Mouse (Mus musculus) C2C12 (cell line): ENCODE measurements around the gene Get4. TPM values are rescaled to one million over a fixed set of nuclear protein-coding genes. Genes with fewer than 3 reads are reported as not detected.

Source experiments
- H3K27me3 ChIP-seq: one replicate; pipeline ENCODE4 v1.6.1; 2011; ENCODE audit not compliant: control insufficient read depth, insufficient read depth, insufficient read length
- H3K36me3 ChIP-seq: one replicate; pipeline ENCODE4 v1.6.1; 2011; ENCODE audit not compliant: control insufficient read depth, insufficient read depth
- H3K4me3 ChIP-seq: one replicate; pipeline ENCODE4 v1.5.1; 2011; ENCODE audit warnings: mild to moderate bottlenecking, control low read depth; ENCODE audit not compliant: poor library complexity, insufficient read depth, severe bottlenecking
- H3K79me2 ChIP-seq: one replicate; pipeline ENCODE4 v1.6.1; 2011; ENCODE audit not compliant: control insufficient read depth, insufficient read depth
- H3K79me3 ChIP-seq: one replicate; pipeline ENCODE4 v1.6.1; 2011; ENCODE audit warnings: low read depth, control low read depth
- H3ac ChIP-seq: one replicate; pipeline ENCODE3; 2011; ENCODE audit warnings: low read depth; ENCODE audit not compliant: control insufficient read depth, insufficient read length
- CEBPB ChIP-seq: IDR thresholded peaks from one replicate; pipeline ENCODE4 v1.6.1; 2011; ENCODE audit warnings: low read depth, mild to moderate bottlenecking, control low read depth, moderate library complexity
- CTCF ChIP-seq: IDR thresholded peaks from one replicate; pipeline ENCODE4 v1.5.1; 2011; ENCODE audit not compliant: control insufficient read depth, insufficient read depth, insufficient read length
- FOSL1 ChIP-seq: IDR thresholded peaks from one replicate; pipeline ENCODE4 v1.8.0; 2011; ENCODE audit warnings: mild to moderate bottlenecking, low read length; ENCODE audit not compliant: poor library complexity, insufficient read depth, severe bottlenecking
- MAX ChIP-seq: IDR thresholded peaks from one replicate; pipeline ENCODE4 v1.6.1; 2011; ENCODE audit warnings: mild to moderate bottlenecking, control low read depth
- MYOD1 ChIP-seq: IDR thresholded peaks from one replicate; pipeline ENCODE4 v1.6.1; 2011; ENCODE audit warnings: low read depth; ENCODE audit not compliant: control insufficient read depth, insufficient read length
- MYOG ChIP-seq: IDR thresholded peaks from one replicate; pipeline ENCODE4 v1.6.1; 2011; ENCODE audit not compliant: control insufficient read depth, insufficient read length; ENCODE audit errors: extremely low read depth
- USF1 ChIP-seq: IDR thresholded peaks from one replicate; pipeline ENCODE4 v1.6.1; 2011; ENCODE audit warnings: low read depth, mild to moderate bottlenecking, control low read depth, moderate library complexity
- polyA plus RNA-seq: library from polyadenylated mRNA; unstranded; fragments of >200 nt; fragmentation: generic; extraction: Trizol; gene quantifications from one replicate; pipeline ENCODE4 v1.2.1, GENCODE M21; 2012; ENCODE audit warnings: missing spikeins

Get4 gene
- polyA plus RNA-seq, 1 experiment = 133 TPM

DNA sequence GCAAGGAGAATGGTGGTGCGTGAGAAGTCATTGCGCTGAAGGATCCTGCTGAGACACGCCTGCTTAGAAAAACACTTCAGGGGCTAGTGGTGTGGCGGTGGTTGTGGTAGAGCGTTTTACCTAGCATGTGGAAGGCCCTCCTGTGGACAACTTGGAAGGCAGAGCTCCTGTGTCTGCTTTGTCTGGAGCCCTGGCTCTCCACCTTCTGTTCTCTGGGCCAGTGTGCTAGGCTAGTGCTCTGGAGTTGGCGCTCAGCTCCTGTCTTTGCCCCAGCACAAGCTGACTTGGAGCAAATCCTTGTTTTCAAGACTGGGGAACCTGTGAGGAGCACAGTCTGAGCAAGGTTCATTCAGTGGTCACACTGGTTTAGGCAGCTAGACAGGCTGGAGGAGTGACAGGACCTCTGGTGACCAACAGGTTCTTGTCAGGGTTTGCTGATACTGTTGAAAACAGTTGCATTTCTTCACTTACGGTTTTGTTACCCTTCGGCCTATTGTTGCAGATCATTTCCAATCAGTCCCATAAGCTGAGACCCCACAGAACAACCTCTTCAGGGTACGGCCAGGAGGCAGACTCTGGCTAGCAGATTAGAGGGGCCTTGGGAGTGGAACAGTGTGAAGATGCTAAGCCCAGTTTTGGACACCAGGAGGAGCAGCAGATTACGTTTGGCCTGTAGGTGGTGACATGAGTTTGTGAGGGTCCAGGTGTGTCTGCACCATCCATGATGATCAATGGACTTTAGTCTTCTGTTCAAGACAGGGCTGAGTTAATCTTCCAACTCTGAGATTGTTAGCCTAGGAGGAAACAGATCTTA lies 43.0 kb upstream of the Get4 start:
- Histone ChIP-seq H3K36me3 (peaks cover 19% of the 10 kb centered on the region), H3K79me2 (peaks cover 97% of the 10 kb centered on the region), H3K27me3 (no peaks in the 10 kb centered on the region), H3ac (no peak overlapping the region), H3K4me3 (no peak overlapping the region), H3K79me3 (peaks cover 65% of the 10 kb centered on the region)
- TF ChIP-seq CTCF (no peak), USF1 (no peak), MAX (no peak), CEBPB (no peak), FOSL1 (no peak), MYOD1 (no peak), MYOG (no peak)

DNA sequence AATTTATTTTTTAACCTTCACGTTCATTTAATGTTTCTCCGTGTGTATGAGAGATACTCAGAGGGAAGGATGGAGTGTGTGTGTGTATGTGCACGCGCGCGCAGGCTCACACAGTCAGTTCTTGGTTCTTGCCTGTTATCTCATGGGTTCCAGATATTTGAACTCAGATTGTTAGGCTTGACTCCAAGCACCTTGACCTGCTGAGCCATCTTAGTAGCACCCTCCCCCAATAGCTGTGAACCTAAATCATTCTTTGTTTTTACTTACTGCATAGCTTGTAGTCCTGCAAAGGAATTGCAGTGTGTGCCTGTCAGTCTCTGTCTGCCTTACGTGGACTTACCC lies 42.5 kb upstream of the Get4 start:
- Histone ChIP-seq H3K4me3 (no peak overlapping the region), H3K79me3 (peaks cover 65% of the 10 kb centered on the region), H3K27me3 (no peaks in the 10 kb centered on the region), H3K36me3 (peaks cover 16% of the 10 kb centered on the region), H3K79me2 (peaks cover 97% of the 10 kb centered on the region), H3ac (no peak overlapping the region)
- no peak for TF ChIP-seq MYOD1
- TF ChIP-seq FOSL1 = no peak
- no peak for TF ChIP-seq CTCF
- no peak for TF ChIP-seq MAX
- no peak for TF ChIP-seq CEBPB
- no peak for TF ChIP-seq MYOG

DNA sequence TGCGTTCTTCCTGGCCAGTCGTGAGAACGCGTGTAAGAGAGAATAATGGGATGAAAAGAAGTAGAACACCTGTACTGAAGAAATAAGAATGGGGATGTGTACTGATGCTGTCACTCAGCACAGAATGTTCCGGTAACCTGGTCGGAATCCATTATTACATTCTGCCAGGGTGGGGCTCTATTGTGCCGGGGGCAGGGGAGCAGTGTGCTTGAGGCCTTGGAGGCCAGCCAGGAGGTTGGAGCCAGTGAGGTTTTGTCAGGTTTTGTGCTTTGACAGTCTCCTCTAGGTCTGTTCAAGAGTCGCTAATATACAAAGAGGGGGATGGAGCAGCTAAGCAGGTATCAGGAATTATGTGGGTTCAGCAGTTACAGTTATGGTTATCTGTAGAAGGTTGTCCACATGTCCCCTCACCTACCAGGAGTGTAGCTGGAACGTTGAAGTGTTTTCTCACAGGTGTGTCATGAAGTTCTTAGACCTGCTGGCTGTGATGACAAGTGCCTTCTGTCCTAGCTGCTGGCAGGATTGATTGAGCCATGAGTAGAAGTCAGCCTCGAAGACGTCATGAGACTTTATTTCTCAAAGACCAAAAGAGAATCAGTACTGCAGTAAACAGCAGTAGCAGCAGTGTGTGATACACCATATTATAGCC lies 40.3 kb upstream of the Get4 start:
- Histone ChIP-seq H3K36me3 (peaks cover 25% of the 10 kb centered on the region), H3ac (no peak overlapping the region), H3K27me3 (no peaks in the 10 kb centered on the region), H3K4me3 (no peak overlapping the region), H3K79me3 (peaks cover 47% of the 10 kb centered on the region), H3K79me2 (peaks cover 91% of the 10 kb centered on the region)
- TF ChIP-seq USF1 = no peak
- no peak for TF ChIP-seq CEBPB
- no peak for TF ChIP-seq MYOD1
- no peak for TF ChIP-seq MYOG
- TF ChIP-seq CTCF = no peak
- TF ChIP-seq MAX = no peak

GRCm38 (mm10) chr5:139214298-139214697 lies 37.8 kb upstream of the Get4 start:
- no peak overlapping the region for H3ac ChIP-seq
- H3K79me3 ChIP-seq = peaks cover 28% of the 10 kb centered on the region
- no peak overlapping the region for H3K4me3 ChIP-seq
- peaks cover 70% of the 10 kb centered on the region for H3K79me2 ChIP-seq
- no peak for TF ChIP-seq MYOD1
- no peak for TF ChIP-seq CEBPB
- no peak for TF ChIP-seq MAX
- TF ChIP-seq CTCF = no peak
- TF ChIP-seq USF1 = no peak
- TF ChIP-seq MYOG = no peak
- no peak for TF ChIP-seq FOSL1
- H3K36me3 ChIP-seq = peaks cover 32% of the 10 kb centered on the region
- no peaks in the 10 kb centered on the region for H3K27me3 ChIP-seq

- Histone ChIP-seq H3ac (no peak overlapping the region), H3K36me3 (peaks cover 31% of the 10 kb centered on the region), H3K79me2 (peaks cover 66% of the 10 kb centered on the region)
Measured at GRCm38 (mm10) chr5:139215184-139215583, 36.9 kb upstream of the Get4 start.

GRCm38 (mm10) chr5:139216121-139216520 lies 36.0 kb upstream of the Get4 start:
- peaks cover 30% of the 10 kb centered on the region for H3K36me3 ChIP-seq
- H3K79me2 ChIP-seq = peaks cover 62% of the 10 kb centered on the region
- TF ChIP-seq CEBPB (no peak), MYOD1 (peak; percentile 28)
- no peak overlapping the region for H3K4me3 ChIP-seq
- peaks cover 14% of the 10 kb centered on the region for H3K79me3 ChIP-seq
- H3K27me3 ChIP-seq = no peaks in the 10 kb centered on the region
- H3ac ChIP-seq = no peak overlapping the region

More at GRCm38 (mm10) chr5:139215184-139215583, 36.9 kb upstream of the Get4 start:
- H3K4me3 ChIP-seq = no peak overlapping the region
- peaks cover 22% of the 10 kb centered on the region for H3K79me3 ChIP-seq
- H3K27me3 ChIP-seq = no peaks in the 10 kb centered on the region
- TF ChIP-seq FOSL1 = peak; percentile 100
- no peak for TF ChIP-seq CTCF
- peak; percentile 4 for TF ChIP-seq MYOD1
